Mouse (Mus musculus) kidney, embryonic 14.5 days (tissue): ENCODE results near the gene Iqgap1. TPM values are rescaled to one million over a fixed set of nuclear protein-coding genes. Genes with fewer than 3 reads are reported as not detected.
A peak's percentile ranks its signal among the peaks of the same experiment; 100 is the strongest.

Experiments used
- ATAC-seq: fragments of 200-750 bp; cut with Nextera tagmentation; 2 replicates; pipeline ENCODE4 v1.8.0; 2017; ENCODE audit warnings: moderate number of reproducible peaks, mild to moderate bottlenecking, moderate TSS enrichment, moderate library complexity; ENCODE audit not compliant: low FRiP score, low TSS enrichment
- H3K27ac ChIP-seq: fragments of 300-500 bp; sonication (generic); 2 replicates; pipeline ENCODE4 v1.5.1; 2014; ENCODE audit warnings: low read depth, mild to moderate bottlenecking, low read length, moderate library complexity, mixed read lengths
- H3K27me3 ChIP-seq: fragments of 300-500 bp; sonication (generic); 2 replicates; pipeline ENCODE4 v1.6.1; 2014; ENCODE audit warnings: mild to moderate bottlenecking, low read length; ENCODE audit not compliant: control insufficient read depth, insufficient read depth
- H3K36me3 ChIP-seq: fragments of 300-500 bp; sonication (generic); 2 replicates; pipeline ENCODE4 v1.6.1; 2014; ENCODE audit warnings: low read length, mixed read lengths; ENCODE audit not compliant: control insufficient read depth, insufficient read depth
- H3K4me1 ChIP-seq: fragments of 300-500 bp; sonication (generic); 2 replicates; pipeline ENCODE4 v1.6.1; 2014; ENCODE audit warnings: low read length, mixed read lengths; ENCODE audit not compliant: control insufficient read depth, insufficient read depth
- H3K4me2 ChIP-seq: fragments of 300-500 bp; sonication (generic); replicated peaks from 2 replicates; pipeline ENCODE4 v1.6.1; 2014; ENCODE audit warnings: low read depth, mild to moderate bottlenecking, low read length
- H3K4me3 ChIP-seq: fragments of 300-500 bp; sonication (generic); 2 replicates; pipeline ENCODE4 v1.5.1; 2014; ENCODE audit warnings: mild to moderate bottlenecking, low read length
- H3K9ac ChIP-seq: fragments of 300-500 bp; sonication (generic); 2 replicates; pipeline ENCODE4 v1.6.1; 2014; ENCODE audit warnings: low read depth, mild to moderate bottlenecking, low read length, moderate library complexity
- H3K9me3 ChIP-seq: fragments of 300-500 bp; sonication (generic); 2 replicates; pipeline ENCODE4 v1.6.1; 2016; ENCODE audit warnings: low read length; ENCODE audit not compliant: control insufficient read depth
- WGBS: fragments of 180-500 bp; shearing (Covaris S2); extraction: QIAGEN DNeasy Blood & Tissue Kit; methylation state at CpG from one replicate; pipeline ENCODE4 v1.1.7; 2014; 5-methylcytosine and 5-hydroxymethylcytosine counted together
- polyA plus RNA-seq: library from polyadenylated mRNA; unstranded; fragments of >200 nt; fragmentation: Nextera tagmentation; extraction: Ambion mirVana; gene quantifications from 2 replicates; pipeline ENCODE4 v1.2.1, GENCODE M21; 2014

Gene Iqgap1
- polyA plus RNA-seq, result 61.0 and 110 TPM in 2 replicates

GRCm38 (mm10) chr7:80825843-80826403 is at the start of gene Iqgap1:
TSS of gene Iqgap1 (minus strand) at chr7:80825974.
- peak; percentile 39 for ATAC-seq
- H3K9me3 ChIP-seq, result no peaks in the 10 kb centered on the region
- peak within 1 kb of the TSS; percentile 62; the same call in 1 of the 2 replicates for H3K27ac ChIP-seq
- H3K4me2 ChIP-seq, result no peak within 1 kb of the TSS
- no peak within 1 kb of the TSS for H3K4me3 ChIP-seq
- H3K9ac ChIP-seq, result no peak within 1 kb of the TSS
- peaks cover 30% of the 10 kb centered on the region for H3K4me1 ChIP-seq
- 28% methylated on average over 11 of the region's 11 CpGs for WGBS
- no peaks in the 10 kb centered on the region for H3K27me3 ChIP-seq
- no peaks in the 10 kb centered on the region for H3K36me3 ChIP-seq

DNA sequence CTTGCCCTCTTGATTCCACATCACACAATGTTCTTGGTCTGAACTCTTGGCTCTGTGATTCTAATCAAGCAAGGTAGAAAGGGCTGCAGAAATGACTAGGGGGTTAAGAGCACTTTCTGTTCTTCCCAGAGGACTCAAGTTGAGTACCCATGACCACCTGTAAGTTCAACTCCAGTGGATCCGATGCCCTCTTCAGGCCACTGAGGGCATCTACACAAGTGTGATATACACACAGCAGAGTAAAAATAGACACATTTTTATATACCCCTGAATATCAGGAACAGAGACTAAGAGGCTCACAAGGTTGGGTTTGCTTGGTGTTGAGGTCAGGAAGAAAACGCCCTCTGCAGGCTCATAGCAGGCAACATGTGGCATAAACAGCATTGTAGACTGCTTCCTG is 47.9 kb upstream of the Iqgap1 start:
- WGBS, result 95% methylated on average over 2 of the region's 2 CpGs
- no peak overlapping the region for H3K4me3 ChIP-seq
- no peak for ATAC-seq
- peaks cover 74% of the 10 kb centered on the region for H3K36me3 ChIP-seq
- H3K27ac ChIP-seq, result no peak overlapping the region
- H3K9me3 ChIP-seq, result no peaks in the 10 kb centered on the region
- H3K9ac ChIP-seq, result no peak overlapping the region
- H3K4me1 ChIP-seq, result no peaks in the 10 kb centered on the region
- no peak overlapping the region for H3K4me2 ChIP-seq
- no peaks in the 10 kb centered on the region for H3K27me3 ChIP-seq

GRCm38 (mm10) chr7:80873038-80873437 is 47.3 kb upstream of the Iqgap1 start:
- no peaks in the 10 kb centered on the region for H3K9me3 ChIP-seq
- H3K4me3 ChIP-seq, result no peak overlapping the region
- H3K4me1 ChIP-seq, result no peaks in the 10 kb centered on the region
- H3K36me3 ChIP-seq, result peaks cover 79% of the 10 kb centered on the region
- H3K4me2 ChIP-seq, result no peak overlapping the region
- 91% methylated on average over 5 of the region's 5 CpGs for WGBS
- no peaks in the 10 kb centered on the region for H3K27me3 ChIP-seq
- no peak overlapping the region for H3K27ac ChIP-seq
- H3K9ac ChIP-seq, result no peak overlapping the region
- ATAC-seq, result no peak

DNA sequence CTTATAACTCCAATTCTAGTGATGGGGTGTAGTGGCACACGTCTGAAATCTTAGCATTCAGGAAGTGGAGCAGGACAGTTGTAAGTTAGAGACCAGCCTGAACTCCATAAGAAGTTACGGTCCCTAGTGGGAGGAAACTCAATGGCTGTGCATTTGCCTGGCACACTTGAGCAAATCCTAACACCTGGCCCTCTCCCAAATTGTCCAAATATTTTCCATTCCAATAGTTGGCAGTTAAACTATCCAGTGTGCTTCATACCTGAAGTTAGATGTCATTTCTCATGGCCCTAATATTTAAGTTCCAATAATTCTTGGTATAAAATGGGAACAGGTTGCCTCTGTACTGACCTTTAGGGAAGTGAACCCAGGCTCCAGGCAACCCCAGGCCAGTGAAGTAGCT is 42.9 kb upstream of the Iqgap1 start:
- Histone ChIP-seq H3K4me3 (no peak overlapping the region), H3K9me3 (no peaks in the 10 kb centered on the region), H3K4me2 (no peak overlapping the region), H3K27me3 (no peaks in the 10 kb centered on the region), H3K36me3 (peaks cover 71% of the 10 kb centered on the region), H3K9ac (no peak overlapping the region), H3K27ac (no peak overlapping the region), H3K4me1 (0 out of 2 replicates have a peak, but pooled peaks cover 7% of the 10 kb centered on the region)
- no peak for ATAC-seq
- 85% methylated on average over 2 of the region's 2 CpGs for WGBS

GRCm38 (mm10) chr7:80866514-80867147 is 40.9 kb upstream of the Iqgap1 start:
- H3K36me3 ChIP-seq, result peaks cover 70% of the 10 kb centered on the region
- H3K4me3 ChIP-seq, result no peak overlapping the region
- 0 out of 2 replicates have a peak overlapping the region, but pooled peaks have one; percentile 18 for H3K27ac ChIP-seq
- no peak overlapping the region for H3K9ac ChIP-seq
- 65% methylated on average over 7 of the region's 7 CpGs for WGBS
- H3K27me3 ChIP-seq, result no peaks in the 10 kb centered on the region
- ATAC-seq, result no peak
- H3K4me1 ChIP-seq, result peaks cover 15% of the 10 kb centered on the region; the same call in 1 of the 2 replicates
- H3K9me3 ChIP-seq, result no peaks in the 10 kb centered on the region
- H3K4me2 ChIP-seq, result no peak overlapping the region

GRCm38 (mm10) chr7:80865521-80865920 is 39.7 kb upstream of the Iqgap1 start:
- Histone ChIP-seq H3K4me1 (peaks cover 17% of the 10 kb centered on the region; the same call in 1 of the 2 replicates), H3K4me2 (no peak overlapping the region), H3K36me3 (peaks cover 63% of the 10 kb centered on the region), H3K27me3 (no peaks in the 10 kb centered on the region), H3K4me3 (no peak overlapping the region), H3K9ac (no peak overlapping the region), H3K9me3 (no peaks in the 10 kb centered on the region), H3K27ac (peak overlapping the region; percentile 55; the same call in 1 of the 2 replicates)
- ATAC-seq, result no peak
- 87% methylated on average over 7 of the region's 7 CpGs for WGBS

GRCm38 (mm10) chr7:80864831-80865230 is 39.1 kb upstream of the Iqgap1 start:
- Histone ChIP-seq H3K4me2 (no peak overlapping the region), H3K36me3 (peaks cover 58% of the 10 kb centered on the region), H3K4me1 (peaks cover 17% of the 10 kb centered on the region; the same call in 1 of the 2 replicates), H3K27ac (peak overlapping the region; percentile 55; the same call in 1 of the 2 replicates), H3K9ac (no peak overlapping the region; the same call in 1 of the 2 replicates), H3K9me3 (no peaks in the 10 kb centered on the region), H3K4me3 (no peak overlapping the region), H3K27me3 (no peaks in the 10 kb centered on the region)
- ATAC-seq, result no peak
- WGBS, result 63% methylated on average over 8 of the region's 8 CpGs

DNA sequence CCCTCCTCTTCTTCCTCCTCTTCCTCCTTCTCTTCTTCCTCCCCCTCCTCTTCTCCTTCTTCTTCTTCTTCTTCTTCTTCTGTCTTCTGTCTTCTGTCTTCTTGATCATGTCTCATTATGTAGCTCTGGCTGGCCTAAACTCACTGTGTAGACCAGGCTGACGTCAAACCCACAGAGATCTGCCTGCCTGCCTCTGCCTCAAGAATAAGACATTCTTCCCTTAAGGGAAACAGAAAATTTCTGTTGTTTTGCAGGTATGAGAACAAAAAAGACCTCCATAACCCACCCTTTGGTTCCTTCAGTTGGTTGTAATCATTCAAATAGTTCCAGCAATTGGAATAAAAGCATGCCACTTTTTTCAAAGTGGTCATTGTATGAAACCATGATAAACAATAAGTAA is 38.4 kb upstream of the Iqgap1 start:
- no peak for ATAC-seq
- no peaks in the 10 kb centered on the region for H3K27me3 ChIP-seq
- H3K9me3 ChIP-seq, result no peaks in the 10 kb centered on the region
- H3K9ac ChIP-seq, result no peak overlapping the region
- H3K4me2 ChIP-seq, result no peak overlapping the region
- H3K27ac ChIP-seq, result no peak overlapping the region
- WGBS, result 78% methylated on average over 1 of the region's 1 CpGs
- peaks cover 51% of the 10 kb centered on the region for H3K36me3 ChIP-seq
- peaks cover 17% of the 10 kb centered on the region; the same call in 1 of the 2 replicates for H3K4me1 ChIP-seq
- no peak overlapping the region for H3K4me3 ChIP-seq

DNA sequence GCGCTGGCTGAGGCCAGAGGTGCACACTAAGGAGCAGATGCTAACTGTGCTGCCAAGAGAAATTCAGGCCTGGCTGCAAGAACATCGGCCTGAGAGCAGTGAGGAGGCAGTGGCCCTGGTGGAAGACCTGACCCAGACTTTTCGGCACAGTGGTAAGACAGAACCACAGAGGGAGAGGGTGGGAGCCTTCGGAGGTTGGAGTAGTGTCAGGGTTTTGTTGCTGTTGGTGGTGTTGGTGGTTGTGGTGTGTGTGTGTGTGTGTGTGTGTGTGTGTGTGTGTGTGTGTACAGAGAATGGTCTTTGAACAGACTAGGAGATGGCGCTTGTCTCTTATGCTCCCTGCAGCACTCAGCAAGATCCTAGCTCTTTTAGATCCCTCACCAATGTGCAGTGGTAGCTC is 37.7 kb upstream of the Iqgap1 start:
- no peak overlapping the region for H3K27ac ChIP-seq
- no peak overlapping the region for H3K4me3 ChIP-seq
- H3K4me2 ChIP-seq, result no peak overlapping the region
- H3K36me3 ChIP-seq, result peaks cover 45% of the 10 kb centered on the region
- no peak for ATAC-seq
- peaks cover 17% of the 10 kb centered on the region; the same call in 1 of the 2 replicates for H3K4me1 ChIP-seq
- H3K9ac ChIP-seq, result no peak overlapping the region
- WGBS, result 93% methylated on average over 5 of the region's 5 CpGs
- H3K9me3 ChIP-seq, result no peaks in the 10 kb centered on the region
- no peaks in the 10 kb centered on the region for H3K27me3 ChIP-seq
